Mouse (Mus musculus): Measurements from ENCODE around the gene Casz1. TPM values are rescaled to one million over a fixed set of nuclear protein-coding genes. Genes with fewer than 3 reads are reported as not detected.
A peak's percentile ranks its signal among the peaks of the same experiment; 100 is the strongest.

Casz1 gene
- polyA plus RNA-seq, 2 experiments, result 0.32 to 0.39 TPM

- Histone ChIP-seq H3K27me3 (ENCODE audit: control insufficient read depth, insufficient read depth, low read length) (peaks cover 69% of the 10 kb centered on the region), H3K27ac (no peak overlapping the region), H3K4me2 (ENCODE audit: low read depth) (no peak overlapping the region), H3K4me3 (ENCODE audit: insufficient read depth in 1 of 2, low read depth in 2 of 2, low read length in 2 of 2) (no peak overlapping the region), H3K9me3 (ENCODE audit: control insufficient read depth, low read length) (no peaks in the 10 kb centered on the region), H3K36me3 (replicated peaks; ENCODE audit: control insufficient read depth, insufficient read depth, low read depth) (no peaks in the 10 kb centered on the region), H3K9ac (replicated peaks) (no peak overlapping the region), H3K4me1 (replicated peaks; ENCODE audit: control insufficient read depth in 2 of 2, insufficient read depth in 2 of 2, low read length in 1 of 2) (no peaks in the 10 kb centered on the region)
- DNase-seq (ENCODE audit: low read depth in 3 of 3, low spot score in 3 of 3) (no peak), ATAC-seq (ENCODE audit: insufficient read depth) (no peak)
- TF ChIP-seq CTCF (IDR thresholded peaks at IDR 0.05; ENCODE audit: low read depth) (no peak), EP300 (IDR thresholded peaks at IDR 0.05; ENCODE audit: low read depth) (no peak)
- 22% methylated on average over 4 of the region's 4 CpGs for WGBS (ENCODE audit: insufficient replicate concordance)
These were observed 1.2 kb upstream of the Casz1 start for GRCm38 (mm10) chr4:148803031-148803430.

- 7% methylated on average over 10 of the region's 10 CpGs for WGBS (ENCODE audit: insufficient replicate concordance)
- Histone ChIP-seq H3K4me2 (ENCODE audit: low read depth) (peak overlapping the region; percentile 54), H3K9ac (replicated peaks) (no peak overlapping the region), H3K4me3 (ENCODE audit: insufficient read depth in 1 of 2, low read depth in 2 of 2, low read length in 2 of 2) (no peak overlapping the region), H3K9me3 (ENCODE audit: control insufficient read depth, low read length) (no peaks in the 10 kb centered on the region), H3K4me1 (replicated peaks; ENCODE audit: control insufficient read depth in 2 of 2, insufficient read depth in 2 of 2, low read length in 1 of 2) (no peaks in the 10 kb centered on the region), H3K27me3 (ENCODE audit: control insufficient read depth, insufficient read depth, low read length) (peaks cover 75% of the 10 kb centered on the region), H3K36me3 (replicated peaks; ENCODE audit: control insufficient read depth, insufficient read depth, low read depth) (no peaks in the 10 kb centered on the region), H3K27ac (no peak overlapping the region)
- DNase-seq (ENCODE audit: low read depth in 3 of 3, low spot score in 3 of 3), result no peak
- TF ChIP-seq EP300 (IDR thresholded peaks at IDR 0.05; ENCODE audit: low read depth) (no peak), CTCF (IDR thresholded peaks at IDR 0.05; ENCODE audit: low read depth) (no peak)
- ATAC-seq (ENCODE audit: insufficient read depth), result no peak
These were observed 593 bp upstream of the Casz1 start for GRCm38 (mm10) chr4:148803636-148804035.

GRCm38 (mm10) chr4:148804780-148805160 is 541 bp downstream of the Casz1 start:
- ATAC-seq (ENCODE audit: insufficient read depth) (no peak), DNase-seq (ENCODE audit: low read depth in 3 of 3, low spot score in 3 of 3) (no peak)
- no peaks in the 10 kb centered on the region for H3K36me3 ChIP-seq (replicated peaks; ENCODE audit: control insufficient read depth, insufficient read depth, low read depth)
- H3K9me3 ChIP-seq (ENCODE audit: control insufficient read depth, low read length), result no peaks in the 10 kb centered on the region
- peak overlapping the region; percentile 54 for H3K4me2 ChIP-seq (ENCODE audit: low read depth)
- H3K4me3 ChIP-seq (ENCODE audit: insufficient read depth in 1 of 2, low read depth in 2 of 2, low read length in 2 of 2), result peak overlapping the region; percentile 8 to 30; a peak in 2 of 4 replicates
- peaks cover 82% of the 10 kb centered on the region for H3K27me3 ChIP-seq (ENCODE audit: control insufficient read depth, insufficient read depth, low read length)
- WGBS (ENCODE audit: insufficient replicate concordance), result 4% methylated on average over 16 of the region's 16 CpGs
- no peaks in the 10 kb centered on the region for H3K4me1 ChIP-seq (replicated peaks; ENCODE audit: control insufficient read depth in 2 of 2, insufficient read depth in 2 of 2, low read length in 1 of 2)
- no peak overlapping the region for H3K27ac ChIP-seq
- H3K9ac ChIP-seq (replicated peaks), result no peak overlapping the region
- TF ChIP-seq CTCF (IDR thresholded peaks at IDR 0.05; ENCODE audit: low read depth) (no peak), EP300 (IDR thresholded peaks at IDR 0.05; ENCODE audit: low read depth) (no peak)

- H3K27me3 ChIP-seq (ENCODE audit: control insufficient read depth, insufficient read depth, low read length), result peaks cover 85% of the 10 kb centered on the region
- DNase-seq (ENCODE audit: low read depth in 3 of 3, low spot score in 3 of 3) (no peak), ATAC-seq (ENCODE audit: insufficient read depth) (no peak)
- TF ChIP-seq CTCF (IDR thresholded peaks at IDR 0.05; ENCODE audit: low read depth) (no peak), EP300 (IDR thresholded peaks at IDR 0.05; ENCODE audit: low read depth) (no peak)
- 2% methylated on average over 42 of the region's 42 CpGs for WGBS (ENCODE audit: insufficient replicate concordance)
- no peaks in the 10 kb centered on the region for H3K9me3 ChIP-seq (ENCODE audit: control insufficient read depth, low read length)
- no peak overlapping the region for H3K9ac ChIP-seq (replicated peaks)
- H3K36me3 ChIP-seq (replicated peaks; ENCODE audit: control insufficient read depth, insufficient read depth, low read depth), result no peaks in the 10 kb centered on the region
- no peaks in the 10 kb centered on the region for H3K4me1 ChIP-seq (replicated peaks; ENCODE audit: control insufficient read depth in 2 of 2, insufficient read depth in 2 of 2, low read length in 1 of 2)
- no peak overlapping the region for H3K27ac ChIP-seq
- peak overlapping the region; percentile 54 for H3K4me2 ChIP-seq (ENCODE audit: low read depth)
- H3K4me3 ChIP-seq (ENCODE audit: insufficient read depth in 1 of 2, low read depth in 2 of 2, low read length in 2 of 2), result peak overlapping the region in 1 of 2 experiments; percentile 38; a peak in 2 of 4 replicates
These were observed 1.1 kb downstream of the Casz1 start for GRCm38 (mm10) chr4:148805161-148805810.

- no peaks in the 10 kb centered on the region for H3K36me3 ChIP-seq (replicated peaks; ENCODE audit: control insufficient read depth, insufficient read depth, low read depth)
- DNase-seq (ENCODE audit: low read depth in 3 of 3, low spot score in 3 of 3) (no peak), ATAC-seq (ENCODE audit: insufficient read depth) (no peak)
- WGBS (ENCODE audit: insufficient replicate concordance), result 1% methylated on average over 64 of the region's 64 CpGs
- H3K4me3 ChIP-seq (ENCODE audit: insufficient read depth in 1 of 2, low read depth in 2 of 2, low read length in 2 of 2), result peak overlapping the region in 1 of 2 experiments; percentile 38; a peak in 2 of 4 replicates
- no peak overlapping the region for H3K27ac ChIP-seq
- no peaks in the 10 kb centered on the region for H3K4me1 ChIP-seq (replicated peaks; ENCODE audit: control insufficient read depth in 2 of 2, insufficient read depth in 2 of 2, low read length in 1 of 2)
- peaks cover 85% of the 10 kb centered on the region for H3K27me3 ChIP-seq (ENCODE audit: control insufficient read depth, insufficient read depth, low read length)
- H3K4me2 ChIP-seq (ENCODE audit: low read depth), result peak overlapping the region; percentile 54
- TF ChIP-seq EP300 (IDR thresholded peaks at IDR 0.05; ENCODE audit: low read depth) (no peak), CTCF (IDR thresholded peaks at IDR 0.05; ENCODE audit: low read depth) (no peak)
- H3K9ac ChIP-seq (replicated peaks), result no peak overlapping the region
- no peaks in the 10 kb centered on the region for H3K9me3 ChIP-seq (ENCODE audit: control insufficient read depth, low read length)
These were observed 1.9 kb downstream of the Casz1 start for GRCm38 (mm10) chr4:148805811-148806747.

Data from liver, embryonic 14.5 days (tissue).